In genomic region chr6:144151075-144151474, GRCm38 (mm10) we compare ENCODE assay signal across 13 mouse cellular contexts.
DNase-seq lines count a peak whose midpoint lies in the region; ATAC-seq and TF ChIP-seq lines count a peak whose summit lies in the region.
"Had no signal": no experiment of that assay in that cellular context is flagged by ENCODE, and none has a peak within 500 bp of the region (broad histone marks: within the 10 kb centered on the region; RNA-seq: fewer than 3 reads in every experiment).

No protein-coding gene starts in this region.

- no peaks in the 10 kb centered on the region for H3K27me3 ChIP-seq in embryonic facial prominence, embryonic 10.5 days (replicated peaks; ENCODE audit: low read depth, poor library complexity, severe bottlenecking)
- H3K27me3 ChIP-seq in hindbrain, embryonic 10.5 days (ENCODE audit: insufficient read depth, poor library complexity, severe bottlenecking) = no peaks in the 10 kb centered on the region
- H3K27me3 ChIP-seq in neural tube, embryonic 12.5 days (replicated peaks) = no peaks in the 10 kb centered on the region
- H3K27me3 ChIP-seq in kidney, embryonic 16.5 days (ENCODE audit: insufficient read depth, low read length) = no peaks in the 10 kb centered on the region
- H3K27me3 ChIP-seq: CH12.LX; heart, embryonic 12.5 days had no signal

- H3K4me2 ChIP-seq in neural tube, embryonic 12.5 days (replicated peaks) = peak overlapping the region; percentile 32; the same call in 1 of the 2 replicates
- no peak overlapping the region for H3K4me2 ChIP-seq in kidney, embryonic 16.5 days (replicated peaks; ENCODE audit: low read depth, low read length)
- H3K4me2 ChIP-seq: heart, embryonic 12.5 days had no signal

- no peak for DNase-seq in left cerebral cortex, adult 2 months (ENCODE audit: extremely low spot score in 1 of 2, low spot score in 2 of 2)
- DNase-seq in left cerebral cortex, adult 18-20 months (ENCODE audit: low spot score in 2 of 2) = no peak
- no peak for DNase-seq in embryonic facial prominence, embryonic 10.5 days (ENCODE audit: low spot score)
- DNase-seq in hindbrain, embryonic 10.5 days (ENCODE audit: low spot score) = no peak
- DNase-seq: cerebellum, postnatal 36 days; gastrocnemius, postnatal 10 days; kidney, postnatal 25 days; spleen, adult 18-20 months had no signal

- intact Hi-C loops in left cerebral cortex, adult 2 months (cut with DNase I) = no loop called here

- ATAC-seq in neural tube, embryonic 12.5 days (ENCODE audit: low FRiP score, low read depth) = no peak
- no peak for ATAC-seq in kidney, embryonic 16.5 days (ENCODE audit: low FRiP score, low TSS enrichment)
- ATAC-seq in inflammation-experienced regulatory T-cells, adult 6 months = no peak

- no peak overlapping the region for H3K9ac ChIP-seq in neural tube, embryonic 12.5 days
- H3K9ac ChIP-seq in kidney, embryonic 16.5 days (replicated peaks; ENCODE audit: low read length) = no peak overlapping the region
- H3K9ac ChIP-seq: heart, embryonic 12.5 days had no signal

- WGBS in embryonic facial prominence, embryonic 10.5 days = 47% methylated on average over 10 of the region's 10 CpGs
- WGBS in hindbrain, embryonic 10.5 days = 36% methylated on average over 10 of the region's 10 CpGs
- 21% methylated on average over 10 of the region's 10 CpGs for WGBS in neural tube, embryonic 12.5 days
- WGBS in kidney, embryonic 16.5 days = 71% methylated on average over 10 of the region's 10 CpGs

- H3K4me3 ChIP-seq in left cerebral cortex, adult 2 months = no peak overlapping the region
- H3K4me3 ChIP-seq in embryonic facial prominence, embryonic 10.5 days = no peak overlapping the region
- no peak overlapping the region for H3K4me3 ChIP-seq in hindbrain, embryonic 10.5 days
- H3K4me3 ChIP-seq in neural tube, embryonic 12.5 days = no peak overlapping the region
- no peak overlapping the region for H3K4me3 ChIP-seq in kidney, embryonic 16.5 days (ENCODE audit: low read length)
- H3K4me3 ChIP-seq: heart, embryonic 12.5 days had no signal

- peaks cover 35% of the 10 kb centered on the region for H3K36me3 ChIP-seq in embryonic facial prominence, embryonic 10.5 days (replicated peaks)
- H3K36me3 ChIP-seq in hindbrain, embryonic 10.5 days = peaks cover 4% of the 10 kb centered on the region; the same call in 1 of the 2 replicates
- no peaks in the 10 kb centered on the region for H3K36me3 ChIP-seq in neural tube, embryonic 12.5 days
- no peaks in the 10 kb centered on the region for H3K36me3 ChIP-seq in kidney, embryonic 16.5 days (ENCODE audit: insufficient read depth, low read length)
- H3K36me3 ChIP-seq: heart, embryonic 12.5 days had no signal

- H3K9me3 ChIP-seq in embryonic facial prominence, embryonic 10.5 days = no peaks in the 10 kb centered on the region
- no peaks in the 10 kb centered on the region for H3K9me3 ChIP-seq in hindbrain, embryonic 10.5 days
- no peaks in the 10 kb centered on the region for H3K9me3 ChIP-seq in neural tube, embryonic 12.5 days
- H3K9me3 ChIP-seq in kidney, embryonic 16.5 days (ENCODE audit: low read length) = no peaks in the 10 kb centered on the region
- H3K9me3 ChIP-seq: heart, embryonic 12.5 days had no signal

- H3K4me1 ChIP-seq in embryonic facial prominence, embryonic 10.5 days = peaks cover 21% of the 10 kb centered on the region
- H3K4me1 ChIP-seq in hindbrain, embryonic 10.5 days (replicated peaks) = peaks cover 39% of the 10 kb centered on the region
- peaks cover 26% of the 10 kb centered on the region for H3K4me1 ChIP-seq in neural tube, embryonic 12.5 days
- no peaks in the 10 kb centered on the region for H3K4me1 ChIP-seq in kidney, embryonic 16.5 days (ENCODE audit: insufficient read depth, low read length)

- peak overlapping the region; percentile 11; the same call in 1 of the 2 replicates for H3K27ac ChIP-seq in left cerebral cortex, adult 2 months
- peak overlapping the region; percentile 69 for H3K27ac ChIP-seq in embryonic facial prominence, embryonic 10.5 days (replicated peaks)
- peak overlapping the region; percentile 79 for H3K27ac ChIP-seq in hindbrain, embryonic 10.5 days
- no peak overlapping the region for H3K27ac ChIP-seq in neural tube, embryonic 12.5 days
- H3K27ac ChIP-seq in kidney, embryonic 16.5 days (ENCODE audit: low read length) = no peak overlapping the region

- TF ChIP-seq CTCF in left cerebral cortex, adult 2 months (IDR thresholded peaks at IDR 0.05) = no peak

Comparison
In these comparisons a context has a peak if more than half of its experiments do, and no peak if none do; other contexts are left out.
1. H3K27ac ChIP-seq: peak in left cerebral cortex, adult 2 months (single experiment), embryonic facial prominence, embryonic 10.5 days (single experiment) and hindbrain, embryonic 10.5 days (single experiment); none in neural tube, embryonic 12.5 days (single experiment) and kidney, embryonic 16.5 days (single experiment).